Mouse (Mus musculus) v-Abl transformed pro-B cells (cell line): Measurements from ENCODE around the gene Kyat1.
"Not testable (repeated sequence)": the region's sequence is repeated elsewhere in the genome, so short reads cannot be mapped to it uniquely, and the experiment has no call there.

ENCODE experiments used
- in situ Hi-C, 2 experiments: fragments of 400-800 bp; cut with MboI; formaldehyde crosslinking; loops; one replicate each; pipeline ENCODE4 v1.15.1; 2025; ENCODE audit not compliant: unreplicated experiment in 2 of 2

Gene Kyat1

GRCm38 (mm10) chr2:30215493-30215892, 9.8 kb upstream of the Kyat1 start:
- in situ Hi-C loops = no loop called here

- in situ Hi-C loops = no loop called here
Observed at GRCm38 (mm10) chr2:30214745-30215144, 9.1 kb upstream of the Kyat1 start.

- in situ Hi-C loops = no loop called here
Observed at GRCm38 (mm10) chr2:30212951-30213350, 7.3 kb upstream of the Kyat1 start.

- in situ Hi-C loops = no loop called here
Observed at GRCm38 (mm10) chr2:30212169-30212545, 6.5 kb upstream of the Kyat1 start.

GRCm38 (mm10) chr2:30211408-30212168, 5.9 kb upstream of the Kyat1 start:
- in situ Hi-C loops = no loop called here

GRCm38 (mm10) chr2:30207886-30208285, 2.2 kb upstream of the Kyat1 start:
- in situ Hi-C loops = no loop called here

GRCm38 (mm10) chr2:30207401-30207800, 1.8 kb upstream of the Kyat1 start:
- in situ Hi-C loops = no loop called here

GRCm38 (mm10) chr2:30205255-30205628, 405 bp downstream of the Kyat1 start:
- in situ Hi-C loops = no loop called here

- in situ Hi-C loops = no loop called here
Observed at GRCm38 (mm10) chr2:30203439-30203838, 2.2 kb downstream of the Kyat1 start.

- in situ Hi-C loops = no loop called here
Observed at GRCm38 (mm10) chr2:30200388-30200925, 5.2 kb downstream of the Kyat1 start.

GRCm38 (mm10) chr2:30199984-30200383, 5.7 kb downstream of the Kyat1 start:
- in situ Hi-C loops = no loop called here

GRCm38 (mm10) chr2:30198021-30198420, 7.6 kb downstream of the Kyat1 start:
- in situ Hi-C loops = no loop called here

GRCm38 (mm10) chr2:30194656-30195055, 11.0 kb downstream of the Kyat1 start:
- in situ Hi-C loops = loop anchor here in 1 of 2 experiments (5.0 kb wide), 1 partner anchor 73 kb away; the partner anchor contains the start of gene Phyhd1

- in situ Hi-C loops = loop anchor here in 1 of 2 experiments (5.0 kb wide), 1 partner anchor 75 kb away; the partner anchor contains the start of gene Phyhd1
Observed at GRCm38 (mm10) chr2:30191790-30192580, 13.7 kb downstream of the Kyat1 start.

GRCm38 (mm10) chr2:30185681-30186080, 20.0 kb downstream of the Kyat1 start:
- in situ Hi-C loops = no loop called here

- in situ Hi-C loops = no loop called here
Observed at GRCm38 (mm10) chr2:30185276-30185675, 20.4 kb downstream of the Kyat1 start.

GRCm38 (mm10) chr2:30183721-30184120, 21.9 kb downstream of the Kyat1 start:
- in situ Hi-C loops = no loop called here

GRCm38 (mm10) chr2:30182424-30182823, 23.2 kb downstream of the Kyat1 start:
- in situ Hi-C loops = no loop called here

GRCm38 (mm10) chr2:30178711-30179110, 26.9 kb downstream of the Kyat1 start:
- in situ Hi-C loops = not testable (repeated sequence)

GRCm38 (mm10) chr2:30177700-30178675, 27.7 kb downstream of the Kyat1 start, which contains the start of gene Spout1:
TSS of gene Spout1 (minus strand) at chr2:30178459.
- in situ Hi-C loops = no loop called here
